Mouse (Mus musculus) heart, embryonic 10.5 days (tissue): ENCODE results near the gene Med12l. TPM values are rescaled to one million over a fixed set of nuclear protein-coding genes. Genes with fewer than 3 reads are reported as not detected.
A peak's percentile ranks its signal among the peaks of the same experiment; 100 is the strongest.
"Not testable (repeated sequence)": the region's sequence is repeated elsewhere in the genome, so short reads cannot be mapped to it uniquely, and the experiment has no call there.

Experiments used
- DNase-seq: peaks from one replicate; pipeline ENCODE4 v3.0.0-alpha.2; 2017; ENCODE audit warnings: low spot score
- H3K27ac ChIP-seq: fragments of 300-500 bp; sonication (generic); 2 replicates; pipeline ENCODE4 v1.5.1; 2016; ENCODE audit warnings: mild to moderate bottlenecking
- H3K27me3 ChIP-seq: fragments of 300-500 bp; sonication (generic); 2 replicates; pipeline ENCODE4 v1.6.1; 2016; ENCODE audit warnings: mild to moderate bottlenecking; ENCODE audit not compliant: poor library complexity, insufficient read depth, severe bottlenecking
- H3K36me3 ChIP-seq: fragments of 300-500 bp; sonication (generic); 2 replicates; pipeline ENCODE4 v1.6.1; 2016; ENCODE audit warnings: mild to moderate bottlenecking, moderate library complexity
- H3K4me1 ChIP-seq: fragments of 300-500 bp; sonication (generic); 2 replicates; pipeline ENCODE4 v1.6.1; 2016; ENCODE audit warnings: mild to moderate bottlenecking
- H3K4me3 ChIP-seq: fragments of 300-500 bp; sonication (generic); 2 replicates; pipeline ENCODE4 v1.5.1; 2016; ENCODE audit warnings: mild to moderate bottlenecking, moderate library complexity
- H3K9me3 ChIP-seq: fragments of 300-500 bp; sonication (generic); 2 replicates; pipeline ENCODE4 v1.6.1; 2016; ENCODE audit warnings: mild to moderate bottlenecking, moderate library complexity
- WGBS: fragments of 180-500 bp; shearing (Covaris S2); methylation state at CpG from one replicate; pipeline ENCODE4 v1.1.7; 2016; 5-methylcytosine and 5-hydroxymethylcytosine counted together
- polyA plus RNA-seq: library from polyadenylated mRNA; unstranded; fragments of >200 nt; fragmentation: Nextera tagmentation; extraction: Ambion mirVana; gene quantifications from 2 replicates; pipeline ENCODE4 v1.2.1, GENCODE M21; 2016

Med12l gene
- polyA plus RNA-seq, 1 experiment from 2014 or later: 4.3 TPM

DNA sequence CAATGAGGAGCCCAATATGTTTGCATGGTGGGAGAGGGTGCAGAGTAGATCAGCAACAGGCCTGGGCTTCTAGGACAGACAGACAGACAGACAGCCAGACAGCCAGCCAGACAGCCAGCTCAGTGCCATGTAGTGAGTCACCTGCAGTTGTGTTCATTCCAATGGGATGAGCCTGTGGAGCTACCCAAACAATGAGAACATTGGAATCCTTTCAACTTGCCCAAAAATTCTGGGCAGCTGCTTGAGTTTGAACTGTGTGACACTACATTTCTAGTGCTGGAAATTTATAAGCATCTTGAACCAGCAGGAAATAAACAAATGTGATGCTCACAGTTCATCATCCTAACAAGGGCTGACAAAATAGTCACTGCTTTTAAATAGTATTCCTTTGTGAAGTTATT, 134.0 kb downstream of the Med12l start:
- Histone ChIP-seq H3K27me3 (peaks cover 7% of the 10 kb centered on the region; the same call in 1 of the 2 replicates), H3K4me3 (no peak overlapping the region), H3K4me1 (peaks cover 17% of the 10 kb centered on the region), H3K36me3 (no peaks in the 10 kb centered on the region), H3K27ac (no peak overlapping the region), H3K9me3 (no peaks in the 10 kb centered on the region)
- DNase-seq: no peak

- Histone ChIP-seq H3K9me3 (no peaks in the 10 kb centered on the region), H3K27ac (no peak overlapping the region), H3K27me3 (peaks cover 7% of the 10 kb centered on the region; the same call in 1 of the 2 replicates), H3K4me3 (no peak overlapping the region), H3K4me1 (peaks cover 17% of the 10 kb centered on the region), H3K36me3 (no peaks in the 10 kb centered on the region)
- no peak for DNase-seq
- 80% methylated on average over 2 of the region's 2 CpGs for WGBS
Measured at GRCm38 (mm10) chr3:59140115-59140514, 134.5 kb downstream of the Med12l start.

- not testable (repeated sequence) for DNase-seq, H3K36me3 ChIP-seq, H3K9me3 ChIP-seq, H3K27ac ChIP-seq, H3K27me3 ChIP-seq, H3K4me3 ChIP-seq
- WGBS: 88% methylated on average over 4 of the region's 4 CpGs
- H3K4me1 ChIP-seq: peaks cover 17% of the 10 kb centered on the region
Measured at GRCm38 (mm10) chr3:59140941-59141340, 135.3 kb downstream of the Med12l start.

DNA sequence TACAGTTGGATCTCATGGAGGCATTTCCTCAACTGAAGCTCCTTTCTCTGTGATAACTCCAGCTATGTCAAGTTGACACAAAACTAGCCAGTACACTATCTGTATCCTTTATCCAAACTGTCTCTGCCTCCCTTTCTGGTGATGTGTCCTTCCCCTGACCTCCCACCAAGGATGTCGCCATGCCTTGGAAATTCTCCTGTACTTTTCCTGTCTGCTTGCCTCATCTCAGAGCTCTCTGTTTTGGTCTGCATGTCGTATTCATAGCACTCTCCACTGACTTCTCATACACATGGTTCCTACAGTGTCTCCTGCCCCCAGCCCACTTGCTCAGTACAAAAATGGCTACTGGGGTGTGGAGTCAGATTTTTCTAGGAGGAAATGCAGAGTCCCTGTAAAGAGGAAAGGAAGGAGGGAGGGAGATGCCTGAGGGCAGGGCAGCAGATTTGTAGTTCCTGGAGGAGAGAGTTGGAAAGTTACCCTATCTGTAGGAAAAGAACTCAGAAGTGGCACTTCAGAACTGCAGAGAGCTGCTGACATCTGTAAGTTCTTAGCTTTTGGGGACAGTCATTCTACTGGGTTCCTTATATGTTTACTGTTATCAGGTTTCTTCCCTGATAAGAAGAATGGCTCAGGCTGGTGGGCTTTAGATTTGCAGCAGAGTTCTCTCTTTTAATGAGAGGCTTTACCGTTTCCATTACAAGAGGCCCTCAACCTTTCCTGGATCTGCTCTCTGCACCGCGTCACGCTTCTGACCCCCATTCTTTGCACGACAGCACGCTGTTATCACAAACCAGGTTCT, 136.1 kb downstream of the Med12l start:
- peak overlapping the region; percentile 37 for H3K27ac ChIP-seq
- H3K36me3 ChIP-seq: no peaks in the 10 kb centered on the region
- 20% methylated on average over 8 of the region's 8 CpGs for WGBS
- peaks cover 17% of the 10 kb centered on the region for H3K4me1 ChIP-seq
- H3K4me3 ChIP-seq: no peak overlapping the region
- peaks cover 7% of the 10 kb centered on the region; the same call in 1 of the 2 replicates for H3K27me3 ChIP-seq
- no peak for DNase-seq
- no peaks in the 10 kb centered on the region for H3K9me3 ChIP-seq

- H3K9me3 ChIP-seq: no peaks in the 10 kb centered on the region
- H3K4me1 ChIP-seq: peaks cover 13% of the 10 kb centered on the region
- H3K4me3 ChIP-seq: no peak overlapping the region
- DNase-seq: no peak
- H3K27ac ChIP-seq: no peak overlapping the region
- no peaks in the 10 kb centered on the region for H3K36me3 ChIP-seq
- WGBS: 76% methylated on average over 5 of the region's 5 CpGs
- H3K27me3 ChIP-seq: no peaks in the 10 kb centered on the region
Measured at GRCm38 (mm10) chr3:59145194-59145593, 139.6 kb downstream of the Med12l start.

DNA sequence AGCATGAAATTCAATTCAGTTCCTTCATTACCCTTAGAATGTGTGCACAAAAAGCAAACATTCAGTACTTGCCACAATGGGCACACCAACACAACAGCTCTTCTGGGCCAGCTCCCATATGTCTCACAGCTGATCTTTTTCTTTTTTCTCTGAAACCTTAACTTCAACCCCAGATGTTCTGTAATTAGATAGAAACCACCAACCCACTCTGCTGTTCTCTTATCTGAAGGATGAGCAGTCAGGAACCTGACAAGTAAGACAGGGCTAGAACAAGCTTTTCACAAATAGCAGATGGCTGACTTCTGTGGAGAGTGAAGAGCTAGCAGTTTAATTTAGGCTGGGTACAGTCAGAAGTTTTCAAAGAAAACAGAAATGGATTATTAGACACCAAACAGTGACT, 144.0 kb downstream of the Med12l start:
- no peak for DNase-seq
- Histone ChIP-seq H3K4me1 (no peaks in the 10 kb centered on the region), H3K4me3 (no peak overlapping the region), H3K27ac (no peak overlapping the region), H3K27me3 (no peaks in the 10 kb centered on the region), H3K9me3 (no peaks in the 10 kb centered on the region), H3K36me3 (no peaks in the 10 kb centered on the region)

DNA sequence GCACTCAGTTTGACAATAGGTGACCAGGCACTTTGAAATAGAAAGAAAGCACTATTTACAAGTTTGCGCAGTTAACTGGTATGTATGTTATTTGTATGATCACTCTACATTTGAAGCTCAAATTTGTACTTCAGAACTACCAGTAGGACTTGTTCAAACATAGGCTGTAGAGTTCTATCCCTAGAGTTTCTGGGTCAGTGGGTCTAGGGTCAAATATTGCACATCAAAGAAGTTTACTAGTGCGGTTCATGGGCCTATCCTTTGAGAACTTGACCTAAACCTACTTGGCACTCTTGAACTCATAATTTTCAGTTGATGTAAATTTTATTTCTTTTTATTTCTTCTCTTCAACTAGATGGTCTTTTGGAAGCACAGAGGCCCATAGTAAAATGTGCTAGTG, 145.0 kb downstream of the Med12l start:
- Histone ChIP-seq H3K4me3 (no peak overlapping the region), H3K27ac (no peak overlapping the region), H3K27me3 (no peaks in the 10 kb centered on the region), H3K4me1 (no peaks in the 10 kb centered on the region), H3K36me3 (no peaks in the 10 kb centered on the region), H3K9me3 (no peaks in the 10 kb centered on the region)
- 91% methylated on average over 2 of the region's 2 CpGs for WGBS
- DNase-seq: no peak

DNA sequence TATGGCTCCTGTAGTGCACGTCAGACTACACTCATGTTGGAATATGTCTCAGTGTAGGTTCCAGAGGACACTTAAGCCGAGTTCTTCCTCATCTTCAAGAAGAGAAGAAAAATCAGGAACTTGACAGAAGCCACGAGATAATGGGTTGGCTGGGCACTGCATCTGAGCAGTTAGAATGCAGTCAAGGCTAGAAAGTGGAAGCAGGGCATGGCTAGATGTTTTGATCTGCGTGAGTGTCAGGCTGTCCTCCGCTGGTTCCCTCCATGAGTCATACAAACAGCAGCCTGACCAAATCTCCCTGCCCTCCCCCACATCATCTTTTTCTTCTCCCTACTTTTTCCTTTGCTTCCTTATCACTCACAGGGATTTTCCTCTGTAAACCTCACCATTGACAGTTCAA, 147.8 kb downstream of the Med12l start, which contains the start of gene P2ry14:
TSS of gene P2ry14 (minus strand) at position 195 of the 400 bp plus-strand sequence.
- Histone ChIP-seq H3K36me3 (no peaks in the 10 kb centered on the region), H3K27me3 (no peaks in the 10 kb centered on the region), H3K4me3 (no peak within 1 kb of the TSS), H3K9me3 (no peaks in the 10 kb centered on the region), H3K27ac (no peak within 1 kb of the TSS), H3K4me1 (no peaks in the 10 kb centered on the region)
- DNase-seq: no peak
- WGBS: 55% methylated on average over 5 of the region's 5 CpGs

GRCm38 (mm10) chr3:59154888-59155287, 149.3 kb downstream of the Med12l start:
- no peak for DNase-seq
- WGBS: 87% methylated on average over 2 of the region's 2 CpGs
- Histone ChIP-seq H3K9me3 (no peaks in the 10 kb centered on the region), H3K4me1 (no peaks in the 10 kb centered on the region), H3K27ac (no peak overlapping the region), H3K36me3 (no peaks in the 10 kb centered on the region), H3K27me3 (no peaks in the 10 kb centered on the region), H3K4me3 (no peak overlapping the region)

- Histone ChIP-seq H3K4me3 (no peak overlapping the region), H3K36me3 (no peaks in the 10 kb centered on the region), H3K27ac (no peak overlapping the region), H3K27me3 (no peaks in the 10 kb centered on the region), H3K9me3 (no peaks in the 10 kb centered on the region), H3K4me1 (no peaks in the 10 kb centered on the region)
- DNase-seq: no peak
- WGBS: 83% methylated on average over 6 of the region's 6 CpGs
Measured at GRCm38 (mm10) chr3:59155404-59155803, 149.8 kb downstream of the Med12l start.

DNA sequence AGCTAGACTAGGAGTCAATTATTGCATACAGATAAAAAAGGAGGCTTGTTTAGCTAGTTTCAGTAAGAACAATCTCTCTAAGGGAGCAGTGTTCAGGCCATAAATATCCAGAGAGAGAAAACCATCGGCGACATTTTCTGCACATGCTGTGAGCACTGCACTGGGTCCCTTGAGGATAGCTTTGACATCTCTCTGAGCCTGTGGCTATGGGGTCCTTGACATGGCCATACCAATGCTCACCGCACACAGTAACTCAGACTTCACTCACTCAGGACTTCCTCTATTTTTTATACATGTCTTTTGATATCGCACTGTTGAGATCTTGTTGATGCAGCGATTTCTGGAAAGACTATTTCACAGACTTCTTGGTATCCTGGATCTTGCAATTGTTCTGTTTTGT, 151.4 kb downstream of the Med12l start:
- H3K27me3 ChIP-seq: no peaks in the 10 kb centered on the region
- H3K4me3 ChIP-seq: no peak overlapping the region
- 90% methylated on average over 5 of the region's 5 CpGs for WGBS
- no peaks in the 10 kb centered on the region for H3K9me3 ChIP-seq
- no peak overlapping the region for H3K27ac ChIP-seq
- no peaks in the 10 kb centered on the region for H3K4me1 ChIP-seq
- H3K36me3 ChIP-seq: no peaks in the 10 kb centered on the region
- DNase-seq: no peak

DNA sequence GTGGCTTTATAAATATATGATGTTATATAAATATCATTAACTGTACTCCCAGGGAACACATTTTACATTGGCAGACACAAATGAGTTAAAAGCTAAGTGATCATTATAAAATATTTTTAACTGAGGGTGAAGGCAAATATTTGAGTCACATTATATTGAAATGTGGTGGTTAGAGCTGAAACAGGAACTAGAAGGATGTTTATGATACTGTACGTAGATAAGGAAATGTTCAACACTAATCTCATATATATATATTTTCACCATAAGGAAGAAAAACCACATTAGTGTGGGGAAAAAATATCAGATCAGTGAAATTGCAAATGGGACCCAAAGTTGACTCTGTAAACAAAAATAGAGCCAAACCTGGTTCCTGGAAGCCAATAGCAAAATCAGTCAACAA, 154.8 kb downstream of the Med12l start:
- Histone ChIP-seq H3K4me3 (no peak overlapping the region), H3K27me3 (no peaks in the 10 kb centered on the region), H3K4me1 (no peaks in the 10 kb centered on the region), H3K9me3 (no peaks in the 10 kb centered on the region), H3K27ac (no peak overlapping the region), H3K36me3 (no peaks in the 10 kb centered on the region)
- 93% methylated on average over 1 of the region's 1 CpGs for WGBS
- DNase-seq: no peak

DNA sequence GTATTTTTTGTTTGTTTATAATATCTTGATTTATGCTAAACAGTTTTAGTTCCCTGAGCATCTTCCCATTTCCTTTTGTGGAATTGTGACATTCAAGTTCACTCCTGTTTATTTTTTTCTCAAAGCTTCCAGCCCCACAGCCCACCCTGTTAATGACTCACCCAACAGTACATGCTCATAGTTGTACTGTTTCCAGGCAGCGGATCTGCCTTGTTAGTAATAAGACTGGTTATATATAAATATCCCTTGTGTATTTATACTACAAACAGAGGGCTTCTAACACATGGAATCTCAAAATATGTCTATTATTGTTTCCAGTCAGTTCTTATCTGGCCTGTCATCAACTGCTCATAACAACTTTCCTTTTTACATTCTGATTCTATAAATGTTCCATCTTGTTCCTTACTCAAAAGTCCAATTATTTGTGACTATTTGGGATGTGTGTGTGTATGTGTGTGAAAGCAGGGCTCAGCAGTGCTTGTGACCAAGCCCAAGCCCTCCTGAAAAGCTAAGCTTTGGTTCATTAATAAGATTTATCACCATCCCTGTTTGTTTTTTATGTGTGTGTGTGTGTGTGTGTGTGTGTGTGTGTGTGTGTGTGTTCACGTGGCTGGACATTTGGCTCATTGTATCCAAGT, 161.9 kb downstream of the Med12l start:
- no peaks in the 10 kb centered on the region for H3K9me3 ChIP-seq
- 85% methylated on average over 2 of the region's 2 CpGs for WGBS
- peaks cover 17% of the 10 kb centered on the region for H3K4me1 ChIP-seq
- H3K27me3 ChIP-seq: no peaks in the 10 kb centered on the region
- H3K4me3 ChIP-seq: no peak overlapping the region
- H3K27ac ChIP-seq: no peak overlapping the region
- DNase-seq: no peak
- no peaks in the 10 kb centered on the region for H3K36me3 ChIP-seq
